Mouse (Mus musculus): ENCODE measurements around the gene Ephb6. TPM values are rescaled to one million over a fixed set of nuclear protein-coding genes. Genes with fewer than 3 reads are reported as not detected.

The Ephb6 gene
- polyA plus RNA-seq, 1 experiment from 2014 or later: 20.2 TPM

DNA sequence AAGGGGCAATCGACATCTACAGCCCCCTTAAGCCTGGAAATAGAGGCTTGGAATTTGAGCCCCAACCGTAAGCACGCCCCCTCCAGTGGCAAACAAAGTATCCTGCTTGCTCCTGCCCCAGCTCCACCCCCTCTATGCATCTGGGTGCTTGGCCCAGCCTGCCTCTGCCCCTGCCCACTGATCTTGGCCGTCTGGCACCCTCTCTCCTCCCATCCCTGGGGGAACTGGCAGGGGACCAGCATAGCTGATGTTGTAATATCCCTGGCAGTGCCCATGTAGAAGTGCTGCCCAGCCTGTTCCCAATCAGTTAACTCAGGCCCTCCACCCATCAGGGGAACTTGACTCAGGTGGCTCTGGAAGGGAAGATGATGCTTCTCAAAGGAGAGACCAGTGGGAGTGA is 932 bp downstream of the Ephb6 start:
- H3K9ac ChIP-seq (ENCODE audit: low read length): peak overlapping the region; percentile 84
- DNase-seq (ENCODE audit: low spot score): peak; percentile 68
- H3K27ac ChIP-seq (ENCODE audit: low read depth, low read length): no peak overlapping the region
- peak overlapping the region; percentile 65 for H3K4me3 ChIP-seq (ENCODE audit: low read depth, low read length)
- peak; percentile 27 for ATAC-seq
- peak overlapping the region; percentile 93 for H3K4me2 ChIP-seq (ENCODE audit: low read length)
- WGBS: 0% methylated on average over 4 of the region's 4 CpGs
- no peaks in the 10 kb centered on the region for H3K27me3 ChIP-seq (replicated peaks; ENCODE audit: control insufficient read depth, insufficient read depth, low read length)
- H3K9me3 ChIP-seq (replicated peaks; ENCODE audit: control insufficient read depth, low read length): no peaks in the 10 kb centered on the region
- H3K36me3 ChIP-seq (ENCODE audit: control insufficient read depth, insufficient read depth, low read length): no peaks in the 10 kb centered on the region
- H3K4me1 ChIP-seq (ENCODE audit: control insufficient read depth, insufficient read depth, low read length): peaks cover 10% of the 10 kb centered on the region

DNA sequence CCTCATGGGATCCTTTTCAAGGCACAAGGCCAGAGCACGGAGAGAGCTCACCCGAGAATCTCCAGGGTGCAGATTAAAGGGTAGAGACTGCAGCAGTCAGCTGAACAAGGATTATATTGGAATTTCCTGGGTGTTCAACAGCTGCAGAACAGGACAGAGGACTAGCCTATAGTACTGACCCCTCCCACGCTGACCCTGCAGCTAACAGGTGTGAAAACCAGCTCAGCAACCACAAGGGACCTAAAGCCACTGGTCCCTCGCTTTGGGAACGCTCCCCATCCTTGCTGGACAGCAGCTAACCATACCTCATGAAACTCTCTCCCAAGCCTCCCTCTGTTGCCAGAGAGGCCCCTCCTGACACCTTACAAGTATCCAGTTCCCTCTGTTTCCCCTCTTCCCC is 2.4 kb downstream of the Ephb6 start:
- no peak overlapping the region for H3K4me2 ChIP-seq (ENCODE audit: low read length)
- 66% methylated on average over 5 of the region's 5 CpGs for WGBS
- no peak overlapping the region for H3K9ac ChIP-seq (ENCODE audit: low read length)
- peaks cover 10% of the 10 kb centered on the region for H3K4me1 ChIP-seq (ENCODE audit: control insufficient read depth, insufficient read depth, low read length)
- no peaks in the 10 kb centered on the region for H3K9me3 ChIP-seq (replicated peaks; ENCODE audit: control insufficient read depth, low read length)
- no peak overlapping the region for H3K27ac ChIP-seq (ENCODE audit: low read depth, low read length)
- no peaks in the 10 kb centered on the region for H3K36me3 ChIP-seq (ENCODE audit: control insufficient read depth, insufficient read depth, low read length)
- H3K4me3 ChIP-seq (ENCODE audit: low read depth, low read length): no peak overlapping the region
- no peaks in the 10 kb centered on the region for H3K27me3 ChIP-seq (replicated peaks; ENCODE audit: control insufficient read depth, insufficient read depth, low read length)
- no peak for DNase-seq (ENCODE audit: low spot score)
- ATAC-seq: no peak

DNA sequence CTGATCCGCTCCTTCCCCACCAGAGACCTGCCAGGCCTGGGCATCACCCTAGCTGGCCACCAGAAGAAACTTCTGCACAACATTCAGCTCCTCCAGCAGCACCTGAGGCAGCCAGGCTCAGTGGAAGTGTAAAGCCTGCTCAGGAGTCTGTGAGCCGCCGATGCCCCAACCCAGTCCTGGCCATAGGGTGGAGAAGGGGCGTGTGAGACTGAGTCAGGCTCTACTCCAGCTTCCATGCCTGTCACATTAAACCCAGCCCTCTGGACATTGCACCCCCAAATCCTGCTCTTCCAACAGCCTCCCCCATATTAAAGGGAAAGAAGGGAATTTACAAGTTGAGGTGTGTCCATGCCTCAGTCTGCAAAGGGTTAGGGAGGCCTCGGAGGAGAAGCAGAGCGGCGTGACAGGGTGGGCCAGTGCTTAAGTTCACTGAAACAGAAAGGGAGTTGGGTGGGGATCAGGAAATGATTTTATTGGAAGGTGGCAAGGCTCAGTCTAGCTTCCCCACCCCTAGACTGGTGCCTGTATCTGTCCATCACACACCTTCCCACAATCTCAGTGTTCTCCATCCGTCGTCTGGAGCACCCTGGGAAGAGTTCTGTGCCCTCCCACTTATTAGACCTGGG is 15.0 kb downstream of the Ephb6 start:
- ATAC-seq (no peak), DNase-seq (ENCODE audit: low spot score) (no peak)
- no peak overlapping the region for H3K9ac ChIP-seq (ENCODE audit: low read length)
- H3K9me3 ChIP-seq (replicated peaks; ENCODE audit: control insufficient read depth, low read length): no peaks in the 10 kb centered on the region
- no peaks in the 10 kb centered on the region for H3K4me1 ChIP-seq (ENCODE audit: control insufficient read depth, insufficient read depth, low read length)
- H3K4me3 ChIP-seq (ENCODE audit: low read depth, low read length): no peak overlapping the region
- H3K4me2 ChIP-seq (ENCODE audit: low read length): no peak overlapping the region
- H3K36me3 ChIP-seq (ENCODE audit: control insufficient read depth, insufficient read depth, low read length): peaks cover 16% of the 10 kb centered on the region; the same call in 1 of the 2 replicates
- no peak overlapping the region for H3K27ac ChIP-seq (ENCODE audit: low read depth, low read length)
- 93% methylated on average over 9 of the region's 9 CpGs for WGBS
- H3K27me3 ChIP-seq (replicated peaks; ENCODE audit: control insufficient read depth, insufficient read depth, low read length): no peaks in the 10 kb centered on the region

DNA sequence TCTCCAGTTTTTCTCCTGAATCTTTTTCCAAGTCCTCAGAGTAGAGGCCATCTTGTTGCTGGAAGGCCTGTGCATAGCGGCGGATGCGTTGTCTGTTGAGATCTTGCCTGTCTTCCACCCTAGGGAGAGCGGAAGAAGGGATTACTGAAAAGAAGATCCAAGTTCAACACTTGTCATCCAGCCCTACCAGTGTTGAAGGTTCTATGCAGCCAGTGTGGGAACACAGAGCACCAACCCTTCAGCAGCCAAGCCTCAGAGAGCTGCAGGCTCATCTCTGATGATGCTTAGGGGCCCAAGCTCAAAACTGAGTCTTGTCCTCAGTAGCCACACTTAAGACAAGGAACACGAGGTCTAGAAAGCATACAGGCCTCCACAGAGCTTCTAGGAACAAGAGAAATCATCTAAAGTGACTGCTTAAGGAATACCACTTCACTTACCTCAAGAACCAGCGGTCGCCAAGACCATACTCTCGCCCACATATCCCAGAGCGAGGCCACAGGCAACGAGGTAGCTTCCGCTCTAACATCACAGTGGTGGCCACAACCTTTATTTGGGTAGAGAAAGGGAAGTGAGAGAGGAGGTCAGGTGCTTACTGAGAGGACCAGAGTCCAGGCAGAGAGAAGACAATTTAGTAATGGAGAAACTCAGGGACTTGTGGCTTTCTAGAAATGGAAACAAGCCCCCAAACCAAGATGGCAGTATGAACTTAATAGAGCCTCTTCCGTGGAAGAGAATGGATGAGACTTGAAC is 16.1 kb downstream of the Ephb6 start:
- Histone ChIP-seq H3K27ac (ENCODE audit: low read depth, low read length) (no peak overlapping the region), H3K36me3 (ENCODE audit: control insufficient read depth, insufficient read depth, low read length) (peaks cover 16% of the 10 kb centered on the region; the same call in 1 of the 2 replicates), H3K4me3 (ENCODE audit: low read depth, low read length) (no peak overlapping the region), H3K9ac (ENCODE audit: low read length) (no peak overlapping the region), H3K27me3 (replicated peaks; ENCODE audit: control insufficient read depth, insufficient read depth, low read length) (no peaks in the 10 kb centered on the region), H3K4me1 (ENCODE audit: control insufficient read depth, insufficient read depth, low read length) (no peaks in the 10 kb centered on the region), H3K4me2 (ENCODE audit: low read length) (no peak overlapping the region), H3K9me3 (replicated peaks; ENCODE audit: control insufficient read depth, low read length) (no peaks in the 10 kb centered on the region)
- DNase-seq (ENCODE audit: low spot score): no peak
- 94% methylated on average over 12 of the region's 12 CpGs for WGBS
- no peak for ATAC-seq

DNA sequence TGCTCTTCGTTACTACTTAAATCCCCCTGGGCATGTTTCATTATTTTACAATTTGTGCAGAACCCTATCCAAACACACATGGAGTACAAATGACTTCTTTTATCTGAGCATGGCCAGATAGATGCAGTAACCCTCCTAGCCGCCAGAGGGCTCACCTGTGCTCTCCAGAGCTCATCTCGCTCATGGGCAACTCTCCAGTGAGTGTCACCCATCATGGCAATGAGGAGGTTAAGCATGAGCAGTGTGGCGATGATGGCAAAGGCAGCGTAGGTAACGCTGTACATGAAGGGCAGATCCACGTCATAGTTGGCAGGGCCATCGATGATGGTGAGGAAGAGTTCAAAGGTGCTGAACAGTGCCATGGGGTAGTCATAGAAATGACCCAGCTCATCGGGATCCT is 17.4 kb downstream of the Ephb6 start:
- DNase-seq (ENCODE audit: low spot score) (peak; percentile 20), ATAC-seq (0 out of 2 replicates have a peak, but pooled peaks have one; percentile 30)
- Histone ChIP-seq H3K9ac (ENCODE audit: low read length) (no peak overlapping the region), H3K4me1 (ENCODE audit: control insufficient read depth, insufficient read depth, low read length) (no peaks in the 10 kb centered on the region), H3K9me3 (replicated peaks; ENCODE audit: control insufficient read depth, low read length) (no peaks in the 10 kb centered on the region), H3K27ac (ENCODE audit: low read depth, low read length) (no peak overlapping the region), H3K27me3 (replicated peaks; ENCODE audit: control insufficient read depth, insufficient read depth, low read length) (no peaks in the 10 kb centered on the region), H3K4me2 (ENCODE audit: low read length) (no peak overlapping the region), H3K4me3 (ENCODE audit: low read depth, low read length) (no peak overlapping the region), H3K36me3 (ENCODE audit: control insufficient read depth, insufficient read depth, low read length) (peaks cover 11% of the 10 kb centered on the region; the same call in 1 of the 2 replicates)
- 72% methylated on average over 9 of the region's 9 CpGs for WGBS

DNA sequence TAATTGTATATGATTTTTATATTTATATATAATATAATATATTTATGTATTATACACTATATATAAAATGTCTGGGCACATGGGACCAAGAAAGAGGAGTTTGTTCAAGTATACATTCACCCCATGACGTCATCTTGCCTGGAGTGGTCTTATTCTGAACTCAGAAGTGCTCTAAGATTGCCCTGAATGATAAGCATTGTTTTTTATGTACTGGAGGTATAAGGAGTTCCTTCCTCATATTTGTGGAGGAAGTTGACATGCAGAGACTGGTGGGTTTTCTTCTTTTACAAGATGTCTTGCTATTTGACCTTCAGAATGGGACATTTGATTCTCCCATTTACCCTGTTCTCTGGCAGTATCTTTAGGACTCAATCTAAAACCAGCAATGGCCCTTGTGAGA is 22.9 kb downstream of the Ephb6 start:
- no peak overlapping the region for H3K4me3 ChIP-seq (ENCODE audit: low read depth, low read length)
- no peaks in the 10 kb centered on the region for H3K9me3 ChIP-seq (replicated peaks; ENCODE audit: control insufficient read depth, low read length)
- H3K36me3 ChIP-seq (ENCODE audit: control insufficient read depth, insufficient read depth, low read length): no peaks in the 10 kb centered on the region
- WGBS: 85% methylated on average over 1 of the region's 1 CpGs
- H3K27ac ChIP-seq (ENCODE audit: low read depth, low read length): no peak overlapping the region
- no peak overlapping the region for H3K4me2 ChIP-seq (ENCODE audit: low read length)
- H3K4me1 ChIP-seq (ENCODE audit: control insufficient read depth, insufficient read depth, low read length): no peaks in the 10 kb centered on the region
- no peaks in the 10 kb centered on the region for H3K27me3 ChIP-seq (replicated peaks; ENCODE audit: control insufficient read depth, insufficient read depth, low read length)
- H3K9ac ChIP-seq (ENCODE audit: low read length): no peak overlapping the region
- ATAC-seq: no peak
- no peak for DNase-seq (ENCODE audit: low spot score)

DNA sequence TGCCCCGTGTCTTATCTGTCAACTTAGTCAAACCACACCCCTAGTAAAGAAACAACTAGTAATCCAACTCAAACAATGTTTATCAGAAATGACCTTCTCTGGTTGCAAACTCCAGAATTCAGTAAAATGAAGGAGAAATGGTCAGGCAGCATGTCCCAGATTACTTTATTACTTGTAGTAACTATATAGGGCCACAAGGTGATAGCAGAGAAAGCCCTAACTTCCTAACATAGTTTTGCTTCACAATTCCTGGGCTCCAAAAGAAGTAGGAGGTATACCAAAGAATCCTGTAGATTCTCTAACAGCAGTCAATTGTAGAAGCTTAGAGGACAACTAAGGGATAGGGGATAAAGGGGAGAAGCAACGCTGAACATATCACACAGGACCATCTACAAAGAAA is 25.5 kb downstream of the Ephb6 start:
- Histone ChIP-seq H3K4me3 (ENCODE audit: low read depth, low read length) (no peak overlapping the region), H3K27me3 (replicated peaks; ENCODE audit: control insufficient read depth, insufficient read depth, low read length) (no peaks in the 10 kb centered on the region), H3K9ac (ENCODE audit: low read length) (no peak overlapping the region), H3K4me1 (ENCODE audit: control insufficient read depth, insufficient read depth, low read length) (no peaks in the 10 kb centered on the region), H3K9me3 (replicated peaks; ENCODE audit: control insufficient read depth, low read length) (no peaks in the 10 kb centered on the region), H3K4me2 (ENCODE audit: low read length) (no peak overlapping the region), H3K36me3 (ENCODE audit: control insufficient read depth, insufficient read depth, low read length) (no peaks in the 10 kb centered on the region), H3K27ac (ENCODE audit: low read depth, low read length) (no peak overlapping the region)
- no peak for DNase-seq (ENCODE audit: low spot score)
- no peak for ATAC-seq
- WGBS: 76% methylated on average over 2 of the region's 2 CpGs

DNA sequence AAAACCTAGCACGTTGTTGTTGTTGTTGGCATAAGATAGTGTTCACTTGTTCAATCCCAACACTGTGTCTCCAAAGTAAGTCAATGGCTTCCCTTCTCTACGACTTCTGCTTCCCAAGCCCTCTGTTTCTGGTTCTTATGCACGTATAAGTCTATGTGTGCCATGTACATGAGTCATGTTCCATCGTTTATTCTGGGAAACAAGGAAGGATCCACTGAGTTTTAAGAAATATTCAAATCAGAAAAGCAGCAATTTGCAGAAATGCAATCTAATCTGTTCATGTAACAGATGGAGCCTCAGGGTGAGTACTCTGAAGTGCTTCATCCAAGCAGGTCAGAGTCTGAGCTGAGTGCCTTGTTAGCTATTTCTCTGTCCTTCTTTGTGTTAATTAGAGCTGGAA is 26.3 kb downstream of the Ephb6 start:
- H3K27ac ChIP-seq (ENCODE audit: low read depth, low read length): no peak overlapping the region
- no peak overlapping the region for H3K4me3 ChIP-seq (ENCODE audit: low read depth, low read length)
- no peak overlapping the region for H3K4me2 ChIP-seq (ENCODE audit: low read length)
- WGBS: 83% methylated on average over 4 of the region's 4 CpGs
- H3K27me3 ChIP-seq (replicated peaks; ENCODE audit: control insufficient read depth, insufficient read depth, low read length): no peaks in the 10 kb centered on the region
- no peaks in the 10 kb centered on the region for H3K9me3 ChIP-seq (replicated peaks; ENCODE audit: control insufficient read depth, low read length)
- DNase-seq (ENCODE audit: low spot score) (no peak), ATAC-seq (no peak)
- no peak overlapping the region for H3K9ac ChIP-seq (ENCODE audit: low read length)
- no peaks in the 10 kb centered on the region for H3K4me1 ChIP-seq (ENCODE audit: control insufficient read depth, insufficient read depth, low read length)
- H3K36me3 ChIP-seq (ENCODE audit: control insufficient read depth, insufficient read depth, low read length): no peaks in the 10 kb centered on the region

DNA sequence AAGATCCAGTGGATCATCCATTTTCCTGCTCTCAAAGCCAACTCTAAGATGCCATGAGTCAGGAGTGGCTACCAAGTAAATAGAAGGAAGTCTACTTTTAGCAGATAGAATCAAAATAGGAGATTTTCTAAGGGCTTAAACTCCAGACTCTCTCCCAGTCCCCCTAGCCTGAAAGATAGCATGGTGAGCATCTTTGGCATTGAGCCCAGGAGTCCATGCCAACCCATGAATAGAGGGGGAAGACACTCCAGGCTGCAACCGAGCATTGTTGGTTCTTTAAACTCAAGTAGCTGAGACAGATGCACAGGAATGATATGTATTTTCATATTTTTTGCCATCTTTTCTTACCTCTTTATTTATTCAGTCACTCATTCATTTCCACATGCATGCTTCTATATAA is 29.9 kb downstream of the Ephb6 start:
- no peaks in the 10 kb centered on the region for H3K4me1 ChIP-seq (ENCODE audit: control insufficient read depth, insufficient read depth, low read length)
- no peak overlapping the region for H3K9ac ChIP-seq (ENCODE audit: low read length)
- H3K27me3 ChIP-seq (replicated peaks; ENCODE audit: control insufficient read depth, insufficient read depth, low read length): no peaks in the 10 kb centered on the region
- no peaks in the 10 kb centered on the region for H3K9me3 ChIP-seq (replicated peaks; ENCODE audit: control insufficient read depth, low read length)
- no peak overlapping the region for H3K27ac ChIP-seq (ENCODE audit: low read depth, low read length)
- 30% methylated on average over 1 of the region's 1 CpGs for WGBS
- no peak overlapping the region for H3K4me2 ChIP-seq (ENCODE audit: low read length)
- H3K36me3 ChIP-seq (ENCODE audit: control insufficient read depth, insufficient read depth, low read length): no peaks in the 10 kb centered on the region
- ATAC-seq (no peak), DNase-seq (ENCODE audit: low spot score) (peak; percentile 19)
- no peak overlapping the region for H3K4me3 ChIP-seq (ENCODE audit: low read depth, low read length)

Data from forebrain, embryonic 14.5 days (tissue).